Mouse (Mus musculus): ENCODE measurements at regions not wholly inside any gene's neighbourhood (a gene's known extent, or its start where the extent isn't known, plus 50 kb on each side); places are given as distances from the start of the nearest gene placed in this dataset.

GRCm38 (mm10) chr5:33548800-33549199 lies 80.6 kb downstream of the Fam53a start:
- Histone ChIP-seq H3K36me3 (ENCODE audit: insufficient read depth, low read length) (no peaks in the 10 kb centered on the region), H3K4me2 (replicated peaks; ENCODE audit: low read depth, low read length) (no peak overlapping the region), H3K9me3 (ENCODE audit: low read length) (no peaks in the 10 kb centered on the region), H3K27me3 (ENCODE audit: insufficient read depth, low read length) (no peaks in the 10 kb centered on the region), H3K9ac (replicated peaks; ENCODE audit: low read length) (no peak overlapping the region), H3K4me1 (ENCODE audit: insufficient read depth, low read length) (no peaks in the 10 kb centered on the region), H3K4me3 (ENCODE audit: low read length) (no peak overlapping the region), H3K27ac (ENCODE audit: low read length) (no peak overlapping the region)
- 77% methylated on average over 2 of the region's 2 CpGs for WGBS
- no peak for ATAC-seq (ENCODE audit: low FRiP score, low TSS enrichment)

GRCm38 (mm10) chr5:33543372-33543771 lies 86.1 kb downstream of the Fam53a start:
- no peak overlapping the region for H3K4me3 ChIP-seq (ENCODE audit: low read length)
- 14% methylated on average over 5 of the region's 5 CpGs for WGBS
- H3K9me3 ChIP-seq (ENCODE audit: low read length) = no peaks in the 10 kb centered on the region
- no peaks in the 10 kb centered on the region for H3K36me3 ChIP-seq (ENCODE audit: insufficient read depth, low read length)
- no peaks in the 10 kb centered on the region for H3K4me1 ChIP-seq (ENCODE audit: insufficient read depth, low read length)
- no peak overlapping the region for H3K27ac ChIP-seq (ENCODE audit: low read length)
- H3K27me3 ChIP-seq (ENCODE audit: insufficient read depth, low read length) = peaks cover 45% of the 10 kb centered on the region
- no peak overlapping the region for H3K9ac ChIP-seq (replicated peaks; ENCODE audit: low read length)
- no peak overlapping the region for H3K4me2 ChIP-seq (replicated peaks; ENCODE audit: low read depth, low read length)
- ATAC-seq (ENCODE audit: low FRiP score, low TSS enrichment) = peak; percentile 67; the same call in 1 of the 2 replicates

- no peak overlapping the region for H3K4me3 ChIP-seq (ENCODE audit: low read length)
- H3K4me1 ChIP-seq (ENCODE audit: insufficient read depth, low read length) = no peaks in the 10 kb centered on the region
- no peak for ATAC-seq (ENCODE audit: low FRiP score, low TSS enrichment)
- no peak overlapping the region for H3K4me2 ChIP-seq (replicated peaks; ENCODE audit: low read depth, low read length)
- 66% methylated on average over 3 of the region's 3 CpGs for WGBS
- no peaks in the 10 kb centered on the region for H3K9me3 ChIP-seq (ENCODE audit: low read length)
- no peaks in the 10 kb centered on the region for H3K36me3 ChIP-seq (ENCODE audit: insufficient read depth, low read length)
- no peak overlapping the region for H3K9ac ChIP-seq (replicated peaks; ENCODE audit: low read length)
- peaks cover 51% of the 10 kb centered on the region for H3K27me3 ChIP-seq (ENCODE audit: insufficient read depth, low read length)
- no peak overlapping the region for H3K27ac ChIP-seq (ENCODE audit: low read length)
Observed at GRCm38 (mm10) chr5:33542643-33543042, 86.8 kb downstream of the Fam53a start.

GRCm38 (mm10) chr5:33542000-33542554 lies 87.4 kb downstream of the Fam53a start:
- WGBS = 50% methylated on average over 11 of the region's 11 CpGs
- 0 out of 2 replicates have a peak, but pooled peaks have one; percentile 14 for ATAC-seq (ENCODE audit: low FRiP score, low TSS enrichment)
- Histone ChIP-seq H3K9me3 (ENCODE audit: low read length) (no peaks in the 10 kb centered on the region), H3K9ac (replicated peaks; ENCODE audit: low read length) (no peak overlapping the region), H3K4me3 (ENCODE audit: low read length) (no peak overlapping the region), H3K27ac (ENCODE audit: low read length) (no peak overlapping the region), H3K4me2 (replicated peaks; ENCODE audit: low read depth, low read length) (no peak overlapping the region), H3K4me1 (ENCODE audit: insufficient read depth, low read length) (no peaks in the 10 kb centered on the region), H3K36me3 (ENCODE audit: insufficient read depth, low read length) (no peaks in the 10 kb centered on the region), H3K27me3 (ENCODE audit: insufficient read depth, low read length) (peaks cover 56% of the 10 kb centered on the region)

- WGBS = 43% methylated on average over 23 of the region's 23 CpGs
- Histone ChIP-seq H3K9ac (replicated peaks; ENCODE audit: low read length) (no peak overlapping the region), H3K4me1 (ENCODE audit: insufficient read depth, low read length) (peaks cover 6% of the 10 kb centered on the region), H3K27me3 (ENCODE audit: insufficient read depth, low read length) (peaks cover 70% of the 10 kb centered on the region), H3K4me3 (ENCODE audit: low read length) (no peak overlapping the region), H3K27ac (ENCODE audit: low read length) (no peak overlapping the region), H3K9me3 (ENCODE audit: low read length) (no peaks in the 10 kb centered on the region), H3K36me3 (ENCODE audit: insufficient read depth, low read length) (no peaks in the 10 kb centered on the region), H3K4me2 (replicated peaks; ENCODE audit: low read depth, low read length) (no peak overlapping the region)
- no peak for ATAC-seq (ENCODE audit: low FRiP score, low TSS enrichment)
Observed at GRCm38 (mm10) chr5:33540259-33540658, 89.2 kb downstream of the Fam53a start.

GRCm38 (mm10) chr5:33537429-33537828 lies 92.0 kb downstream of the Fam53a start:
- no peak overlapping the region for H3K4me2 ChIP-seq (replicated peaks; ENCODE audit: low read depth, low read length)
- peaks cover 19% of the 10 kb centered on the region for H3K4me1 ChIP-seq (ENCODE audit: insufficient read depth, low read length)
- H3K4me3 ChIP-seq (ENCODE audit: low read length) = no peak overlapping the region
- 22% methylated on average over 8 of the region's 8 CpGs for WGBS
- no peaks in the 10 kb centered on the region for H3K36me3 ChIP-seq (ENCODE audit: insufficient read depth, low read length)
- no peak overlapping the region for H3K27ac ChIP-seq (ENCODE audit: low read length)
- no peak overlapping the region for H3K9ac ChIP-seq (replicated peaks; ENCODE audit: low read length)
- no peak for ATAC-seq (ENCODE audit: low FRiP score, low TSS enrichment)
- H3K9me3 ChIP-seq (ENCODE audit: low read length) = no peaks in the 10 kb centered on the region
- peaks cover 68% of the 10 kb centered on the region for H3K27me3 ChIP-seq (ENCODE audit: insufficient read depth, low read length)

- H3K9me3 ChIP-seq (ENCODE audit: low read length) = no peaks in the 10 kb centered on the region
- no peak overlapping the region for H3K4me2 ChIP-seq (replicated peaks; ENCODE audit: low read depth, low read length)
- H3K36me3 ChIP-seq (ENCODE audit: insufficient read depth, low read length) = no peaks in the 10 kb centered on the region
- 64% methylated on average over 4 of the region's 4 CpGs for WGBS
- ATAC-seq (ENCODE audit: low FRiP score, low TSS enrichment) = no peak
- peaks cover 19% of the 10 kb centered on the region for H3K4me1 ChIP-seq (ENCODE audit: insufficient read depth, low read length)
- no peak overlapping the region for H3K4me3 ChIP-seq (ENCODE audit: low read length)
- no peak overlapping the region for H3K9ac ChIP-seq (replicated peaks; ENCODE audit: low read length)
- peaks cover 68% of the 10 kb centered on the region for H3K27me3 ChIP-seq (ENCODE audit: insufficient read depth, low read length)
- H3K27ac ChIP-seq (ENCODE audit: low read length) = no peak overlapping the region
Observed at GRCm38 (mm10) chr5:33537017-33537416, 92.4 kb downstream of the Fam53a start.

- H3K4me3 ChIP-seq (ENCODE audit: low read length) = no peak overlapping the region
- peaks cover 19% of the 10 kb centered on the region for H3K4me1 ChIP-seq (ENCODE audit: insufficient read depth, low read length)
- H3K9ac ChIP-seq (replicated peaks; ENCODE audit: low read length) = no peak overlapping the region
- H3K9me3 ChIP-seq (ENCODE audit: low read length) = no peaks in the 10 kb centered on the region
- no peak overlapping the region for H3K27ac ChIP-seq (ENCODE audit: low read length)
- H3K27me3 ChIP-seq (ENCODE audit: insufficient read depth, low read length) = peaks cover 61% of the 10 kb centered on the region
- no peak for ATAC-seq (ENCODE audit: low FRiP score, low TSS enrichment)
- 63% methylated on average over 4 of the region's 4 CpGs for WGBS
- H3K4me2 ChIP-seq (replicated peaks; ENCODE audit: low read depth, low read length) = no peak overlapping the region
- H3K36me3 ChIP-seq (ENCODE audit: insufficient read depth, low read length) = no peaks in the 10 kb centered on the region
Observed at GRCm38 (mm10) chr5:33536261-33536660, 93.2 kb downstream of the Fam53a start.

GRCm38 (mm10) chr5:33535145-33536010 lies 94.1 kb downstream of the Fam53a start:
- Histone ChIP-seq H3K9me3 (ENCODE audit: low read length) (no peaks in the 10 kb centered on the region), H3K27ac (ENCODE audit: low read length) (no peak overlapping the region), H3K4me1 (ENCODE audit: insufficient read depth, low read length) (peaks cover 19% of the 10 kb centered on the region), H3K4me2 (replicated peaks; ENCODE audit: low read depth, low read length) (peak overlapping the region; percentile 51), H3K4me3 (ENCODE audit: low read length) (peak overlapping the region; percentile 27), H3K9ac (replicated peaks; ENCODE audit: low read length) (peak overlapping the region; percentile 33; the same call in 1 of the 2 replicates), H3K36me3 (ENCODE audit: insufficient read depth, low read length) (no peaks in the 10 kb centered on the region), H3K27me3 (ENCODE audit: insufficient read depth, low read length) (peaks cover 52% of the 10 kb centered on the region)
- WGBS = 10% methylated on average over 21 of the region's 21 CpGs
- 0 out of 2 replicates have a peak, but pooled peaks have one; percentile 10 for ATAC-seq (ENCODE audit: low FRiP score, low TSS enrichment)

GRCm38 (mm10) chr5:33534345-33534744 lies 95.1 kb downstream of the Fam53a start:
- peak; percentile 49; the same call in 1 of the 2 replicates for ATAC-seq (ENCODE audit: low FRiP score, low TSS enrichment)
- peak overlapping the region; percentile 51 for H3K4me2 ChIP-seq (replicated peaks; ENCODE audit: low read depth, low read length)
- peaks cover 41% of the 10 kb centered on the region for H3K27me3 ChIP-seq (ENCODE audit: insufficient read depth, low read length)
- WGBS = 4% methylated on average over 13 of the region's 13 CpGs
- peak overlapping the region; percentile 23; the same call in 1 of the 2 replicates for H3K9ac ChIP-seq (replicated peaks; ENCODE audit: low read length)
- peak overlapping the region; percentile 27 for H3K4me3 ChIP-seq (ENCODE audit: low read length)
- no peaks in the 10 kb centered on the region for H3K9me3 ChIP-seq (ENCODE audit: low read length)
- peaks cover 26% of the 10 kb centered on the region for H3K4me1 ChIP-seq (ENCODE audit: insufficient read depth, low read length)
- H3K27ac ChIP-seq (ENCODE audit: low read length) = no peak overlapping the region
- no peaks in the 10 kb centered on the region for H3K36me3 ChIP-seq (ENCODE audit: insufficient read depth, low read length)

Measured in kidney, embryonic 16.5 days (tissue).